Mouse (Mus musculus) embryonic stem cell, embryonic (primary cell): Measurements from ENCODE around the gene Camkmt.

Source experiments
- CTCF ChIA-PET, 4 experiments: fragments of 300-600 bp in 2 of 4; fragments of 350-600 bp in 2 of 4; sonication (Branson Sonifier 250); formaldehyde crosslinking; loops; one replicate each; lab custom pipeline; 2022; ENCODE audit warnings: inconsistent platforms in 2 of 4; lab: Charles Lee
- POLR2A ChIA-PET, 4 experiments: fragments of 300-600 bp in 2 of 4; fragments of 350-600 bp in 2 of 4; sonication (Branson Sonifier 250); formaldehyde crosslinking; loops; one replicate each; lab custom pipeline; 2022; ENCODE audit warnings: antibody characterized with exemption in 4 of 4, inconsistent platforms in 1 of 4; lab: Charles Lee

Gene Camkmt

GRCm38 (mm10) chr17:85090120-85091099 lies at the start of gene Camkmt, which contains the start of gene Prepl:
Gene Camkmt (plus strand): TSS chr17:85090552.
Gene Prepl (minus strand): TSS chr17:85090241.
- ChIA-PET CTCF (interaction anchor here (0.5 to 1.4 kb wide), 7 partner anchors 9 to 1776 kb away, joined by 3 to 16 read pairs (median 4); no protein-coding TSS in a partner anchor), POLR2A (interaction anchor here (0.5 to 2.4 kb wide), 49 partner anchors 9 to 547 kb away, joined by 3 to 36 read pairs (median 4); partner anchors contain the start of gene Slc3a1 (in 1 of the 4))

GRCm38 (mm10) chr17:85040913-85041312 lies 49.4 kb upstream of the Camkmt start:
- ChIA-PET POLR2A (interaction anchor here in 2 of 4 experiments (0.6 to 1.1 kb wide), 2 partner anchors 18 to 50 kb away, joined by 3 to 4 read pairs; partner anchors contain the start of gene Camkmt (in 1 of the 2)), CTCF (interaction anchor here in 1 of 4 experiments (0.5 kb wide), 1 partner anchor 615 kb away, joined by 10 read pairs; no protein-coding TSS in a partner anchor)

- POLR2A ChIA-PET: interaction anchor here in 1 of 4 experiments (1.0 to 1.7 kb wide), 3 partner anchors 12 to 31 kb away, joined by 3 to 7 read pairs (median 3); no protein-coding TSS in a partner anchor
These were observed 47.9 kb upstream of the Camkmt start for GRCm38 (mm10) chr17:85042419-85042818.

GRCm38 (mm10) chr17:85043404-85043816 lies 46.9 kb upstream of the Camkmt start:
- ChIA-PET CTCF (interaction anchor here in 1 of 4 experiments (0.6 kb wide), 1 partner anchor 9 kb away, joined by 3 read pairs; no protein-coding TSS in a partner anchor), POLR2A (interaction anchor here in 3 of 4 experiments (0.6 to 1.7 kb wide), 4 partner anchors 10 to 20 kb away, joined by 3 to 7 read pairs (median 4); no protein-coding TSS in a partner anchor)

More at GRCm38 (mm10) chr17:85042419-85042818, 47.9 kb upstream of the Camkmt start:
- CTCF ChIA-PET: interaction anchor here in 1 of 4 experiments (0.5 kb wide), 1 partner anchor 19 kb away, joined by 8 read pairs; no protein-coding TSS in a partner anchor

- POLR2A ChIA-PET: interaction anchor here in 1 of 4 experiments (1.1 kb wide), 1 partner anchor 409 kb away, joined by 3 read pairs; no protein-coding TSS in a partner anchor
- CTCF ChIA-PET: interaction anchor here in 3 of 4 experiments (0.9 to 1.2 kb wide), 4 partner anchors 14 to 207 kb away, joined by 3 to 4 read pairs (median 3); no protein-coding TSS in a partner anchor
These were observed 45.9 kb upstream of the Camkmt start for GRCm38 (mm10) chr17:85044466-85044865.

- POLR2A ChIA-PET: interaction anchor here in 1 of 4 experiments (1.0 to 1.4 kb wide), 3 partner anchors 19 to 410 kb away, joined by 3 to 5 read pairs (median 3); no protein-coding TSS in a partner anchor
- CTCF ChIA-PET: interaction anchor here in 3 of 4 experiments (0.5 to 1.2 kb wide), 10 partner anchors 13 to 586 kb away, joined by 3 to 4 read pairs (median 3); no protein-coding TSS in a partner anchor
These were observed 45.2 kb upstream of the Camkmt start for GRCm38 (mm10) chr17:85045160-85045559.

- CTCF ChIA-PET: no interaction called here
- POLR2A ChIA-PET: interaction anchor here in 3 of 4 experiments (0.5 to 1.3 kb wide), 4 partner anchors 10 to 110 kb away, joined by 3 read pairs; no protein-coding TSS in a partner anchor
These were observed 42.0 kb upstream of the Camkmt start for GRCm38 (mm10) chr17:85048379-85048778.

GRCm38 (mm10) chr17:85058276-85058675 lies 32.1 kb upstream of the Camkmt start:
- POLR2A ChIA-PET: interaction anchor here in 1 of 4 experiments (1.6 kb wide), 1 partner anchor 11 kb away, joined by 8 read pairs; no protein-coding TSS in a partner anchor
- CTCF ChIA-PET: interaction anchor here in 1 of 4 experiments (1.3 kb wide), 1 partner anchor 13 kb away, joined by 3 read pairs; no protein-coding TSS in a partner anchor

GRCm38 (mm10) chr17:85059136-85059535 lies 31.2 kb upstream of the Camkmt start:
- CTCF ChIA-PET: interaction anchor here in 1 of 4 experiments (1.3 kb wide), 1 partner anchor 14 kb away, joined by 3 read pairs; no protein-coding TSS in a partner anchor

GRCm38 (mm10) chr17:85063560-85063959 lies 26.8 kb upstream of the Camkmt start:
- CTCF ChIA-PET: interaction anchor here in 1 of 4 experiments (0.8 kb wide), 1 partner anchor 13 kb away, joined by 3 read pairs; no protein-coding TSS in a partner anchor
- POLR2A ChIA-PET: interaction anchor here in 1 of 4 experiments (2.0 kb wide), 1 partner anchor 27 kb away, joined by 10 read pairs; the partner anchor contains the start of genes Camkmt and Prepl

More at GRCm38 (mm10) chr17:85059136-85059535, 31.2 kb upstream of the Camkmt start:
- POLR2A ChIA-PET: interaction anchor here (0.6 to 1.6 kb wide), 6 partner anchors 9 to 581 kb away, joined by 3 to 8 read pairs (median 4); no protein-coding TSS in a partner anchor

GRCm38 (mm10) chr17:85067331-85067730 lies 23.0 kb upstream of the Camkmt start:
- ChIA-PET POLR2A (interaction anchor here in 1 of 4 experiments (0.7 to 1.1 kb wide), 2 partner anchors 10 to 12 kb away, joined by 3 to 4 read pairs; no protein-coding TSS in a partner anchor), CTCF (no interaction called here)

- ChIA-PET POLR2A (interaction anchor here in 1 of 4 experiments (1.5 to 2.5 kb wide), 2 partner anchors 20 to 44 kb away, joined by 3 to 5 read pairs; partner anchors contain the start of genes Camkmt and Prepl), CTCF (no interaction called here)
These were observed 19.7 kb upstream of the Camkmt start for GRCm38 (mm10) chr17:85070658-85071057.

- ChIA-PET CTCF (interaction anchor here in 1 of 4 experiments (0.5 kb wide), 1 partner anchor 118 kb away, joined by 7 read pairs; no protein-coding TSS in a partner anchor), POLR2A (interaction anchor here in 1 of 4 experiments (1.5 to 2.5 kb wide), 2 partner anchors 19 to 44 kb away, joined by 3 to 5 read pairs; partner anchors contain the start of genes Camkmt and Prepl)
These were observed 19.1 kb upstream of the Camkmt start for GRCm38 (mm10) chr17:85071088-85071775.

- ChIA-PET POLR2A (interaction anchor here in 2 of 4 experiments (0.6 to 1.6 kb wide), 4 partner anchors 17 to 61 kb away, joined by 3 to 7 read pairs (median 4); partner anchors contain the start of genes Camkmt (in 1 of the 2) and Prepl (in 1 of the 2)), CTCF (no interaction called here)
These were observed 18.0 kb upstream of the Camkmt start for GRCm38 (mm10) chr17:85072383-85072782.

GRCm38 (mm10) chr17:85073214-85073613 lies 17.1 kb upstream of the Camkmt start:
- POLR2A ChIA-PET: interaction anchor here in 2 of 4 experiments (0.6 to 1.6 kb wide), 4 partner anchors 16 to 61 kb away, joined by 3 to 7 read pairs (median 4); partner anchors contain the start of genes Camkmt (in 1 of the 2) and Prepl (in 1 of the 2)
- CTCF ChIA-PET: no interaction called here

GRCm38 (mm10) chr17:85074083-85074482 lies 16.3 kb upstream of the Camkmt start:
- ChIA-PET POLR2A (interaction anchor here in 1 of 4 experiments (1.5 kb wide), 1 partner anchor 15 kb away, joined by 7 read pairs; the partner anchor contains the start of gene Prepl), CTCF (no interaction called here)
